Mouse (Mus musculus): Measurements from ENCODE around the gene Cox5a. TPM values are rescaled to one million over a fixed set of nuclear protein-coding genes. Genes with fewer than 3 reads are reported as not detected.
A peak's percentile ranks its signal among the peaks of the same experiment; 100 is the strongest.

The Cox5a gene
- total and polyA plus RNA-seq, 3 experiments = 106 to 455 (median 129) TPM

- DNase-seq (ENCODE audit: low spot score) = no peak
- no peak for TF ChIP-seq POLR2AphosphoS5 (IDR thresholded peaks at IDR 0.05; ENCODE audit: insufficient replicate concordance, low read depth, low read length)
- TF ChIP-seq CTCF (IDR thresholded peaks at IDR 0.05; ENCODE audit: low read depth, low read length) = no peak
- TF ChIP-seq GATA2 (IDR thresholded peaks at IDR 0.05; ENCODE audit: borderline replicate concordance, low read depth, low read length) = no peak
- TF ChIP-seq TAL1 (conservative IDR thresholded peaks at IDR 0.05; ENCODE audit: low read depth, low read length) = no peak
- no peak for TF ChIP-seq GATA1 (IDR thresholded peaks at IDR 0.05; ENCODE audit: borderline replicate concordance, low read length)
- Histone ChIP-seq H3K4me1 (ENCODE audit: insufficient read depth, low read depth, low read length) (peaks cover 48% of the 10 kb centered on the region), H3K36me3 (replicated peaks) (no peaks in the 10 kb centered on the region), H3K27me3 (ENCODE audit: insufficient read depth, low read length) (peaks cover 43% of the 10 kb centered on the region), H3K4me3 (ENCODE audit: low read depth, low read length) (peak overlapping the region; percentile 70; the same call in 1 of the 2 replicates), H3K9me3 (replicated peaks) (peaks cover 8% of the 10 kb centered on the region)
- no peak for ATAC-seq (ENCODE audit: extremely low read depth, insufficient number of reproducible peaks, low FRiP score, poor library complexity, severe bottlenecking)
Measured at GRCm38 (mm10) chr9:57504891-57505290, 16.2 kb upstream of the Cox5a start.

- Histone ChIP-seq H3K4me1 (ENCODE audit: insufficient read depth, low read depth, low read length) (peaks cover 56% of the 10 kb centered on the region), H3K27me3 (ENCODE audit: insufficient read depth, low read length) (peaks cover 37% of the 10 kb centered on the region), H3K9me3 (replicated peaks) (peaks cover 8% of the 10 kb centered on the region), H3K36me3 (replicated peaks) (no peaks in the 10 kb centered on the region), H3K4me3 (ENCODE audit: low read depth, low read length) (peak overlapping the region; percentile 70; the same call in 1 of the 2 replicates)
- DNase-seq (ENCODE audit: low spot score) = peak; percentile 90
- TF ChIP-seq GATA1 (IDR thresholded peaks at IDR 0.05; ENCODE audit: borderline replicate concordance, low read length) = no peak
- TF ChIP-seq TAL1 (conservative IDR thresholded peaks at IDR 0.05; ENCODE audit: low read depth, low read length) = peak; percentile 100
- TF ChIP-seq GATA2 (IDR thresholded peaks at IDR 0.05; ENCODE audit: borderline replicate concordance, low read depth, low read length) = 0 out of 2 replicates have a peak, but pooled peaks have one; percentile 43
- peak; percentile 96 for ATAC-seq (ENCODE audit: extremely low read depth, insufficient number of reproducible peaks, low FRiP score, poor library complexity, severe bottlenecking)
Measured at GRCm38 (mm10) chr9:57505700-57506099, 15.4 kb upstream of the Cox5a start.

- Histone ChIP-seq H3K9me3 (replicated peaks) (no peaks in the 10 kb centered on the region), H3K4me3 (ENCODE audit: low read depth, low read length) (no peak overlapping the region), H3K27me3 (ENCODE audit: insufficient read depth, low read length) (no peaks in the 10 kb centered on the region), H3K4me1 (ENCODE audit: insufficient read depth, low read depth, low read length) (peaks cover 38% of the 10 kb centered on the region), H3K36me3 (replicated peaks) (no peaks in the 10 kb centered on the region)
- TF ChIP-seq TAL1 (conservative IDR thresholded peaks at IDR 0.05; ENCODE audit: low read depth, low read length) = no peak
- TF ChIP-seq POLR2AphosphoS5 (IDR thresholded peaks at IDR 0.05; ENCODE audit: insufficient replicate concordance, low read depth, low read length) = no peak
- TF ChIP-seq GATA2 (IDR thresholded peaks at IDR 0.05; ENCODE audit: borderline replicate concordance, low read depth, low read length) = no peak
- no peak for TF ChIP-seq GATA1 (IDR thresholded peaks at IDR 0.05; ENCODE audit: borderline replicate concordance, low read length)
- no peak for TF ChIP-seq CTCF (IDR thresholded peaks at IDR 0.05; ENCODE audit: low read depth, low read length)
- ATAC-seq (ENCODE audit: extremely low read depth, insufficient number of reproducible peaks, low FRiP score, poor library complexity, severe bottlenecking) (no peak), DNase-seq (ENCODE audit: low spot score) (no peak)
Measured at GRCm38 (mm10) chr9:57510577-57510976, 10.5 kb upstream of the Cox5a start.

- TF ChIP-seq GATA1 (IDR thresholded peaks at IDR 0.05; ENCODE audit: borderline replicate concordance, low read length) (no peak), CTCF (IDR thresholded peaks at IDR 0.05; ENCODE audit: low read depth, low read length) (peak; percentile 74)
- peaks cover 4% of the 10 kb centered on the region; the same call in 1 of the 2 replicates for H3K9me3 ChIP-seq (replicated peaks)
- no peak for ATAC-seq (ENCODE audit: extremely low read depth, insufficient number of reproducible peaks, low FRiP score, poor library complexity, severe bottlenecking)
Measured at GRCm38 (mm10) chr9:57517113-57517512, 4.0 kb upstream of the Cox5a start.

GRCm38 (mm10) chr9:57520375-57521055, 559 bp upstream of the Cox5a start:
- peaks cover 19% of the 10 kb centered on the region for H3K36me3 ChIP-seq (replicated peaks)
- peaks cover 38% of the 10 kb centered on the region for H3K4me1 ChIP-seq (ENCODE audit: insufficient read depth, low read depth, low read length)
- DNase-seq (ENCODE audit: low spot score) (no peak), ATAC-seq (ENCODE audit: extremely low read depth, insufficient number of reproducible peaks, low FRiP score, poor library complexity, severe bottlenecking) (no peak; the same call in 1 of the 2 replicates)
- no peak for TF ChIP-seq CTCF (IDR thresholded peaks at IDR 0.05; ENCODE audit: low read depth, low read length)
- no peak for TF ChIP-seq GATA2 (IDR thresholded peaks at IDR 0.05; ENCODE audit: borderline replicate concordance, low read depth, low read length)
- no peak for TF ChIP-seq GATA1 (IDR thresholded peaks at IDR 0.05; ENCODE audit: borderline replicate concordance, low read length)
- TF ChIP-seq TAL1 (conservative IDR thresholded peaks at IDR 0.05; ENCODE audit: low read depth, low read length) = no peak
- no peak; the same call in 1 of the 2 replicates for TF ChIP-seq POLR2AphosphoS5 (IDR thresholded peaks at IDR 0.05; ENCODE audit: insufficient replicate concordance, low read depth, low read length)
- peak overlapping the region; percentile 97 for H3K4me3 ChIP-seq (ENCODE audit: low read depth, low read length)
- H3K27me3 ChIP-seq (ENCODE audit: insufficient read depth, low read length) = no peaks in the 10 kb centered on the region
- peaks cover 4% of the 10 kb centered on the region; the same call in 1 of the 2 replicates for H3K9me3 ChIP-seq (replicated peaks)

More at GRCm38 (mm10) chr9:57517113-57517512, 4.0 kb upstream of the Cox5a start:
- H3K36me3 ChIP-seq (replicated peaks) = peaks cover 6% of the 10 kb centered on the region
- no peaks in the 10 kb centered on the region for H3K27me3 ChIP-seq (ENCODE audit: insufficient read depth, low read length)
- H3K4me3 ChIP-seq (ENCODE audit: low read depth, low read length) = no peak overlapping the region
- H3K4me1 ChIP-seq (ENCODE audit: insufficient read depth, low read depth, low read length) = peaks cover 14% of the 10 kb centered on the region
- DNase-seq (ENCODE audit: low spot score) = no peak

GRCm38 (mm10) chr9:57522114-57522860, 1.2 kb downstream of the Cox5a start:
- peaks cover 4% of the 10 kb centered on the region; the same call in 1 of the 2 replicates for H3K9me3 ChIP-seq (replicated peaks)
- no peak for DNase-seq (ENCODE audit: low spot score)
- ATAC-seq (ENCODE audit: extremely low read depth, insufficient number of reproducible peaks, low FRiP score, poor library complexity, severe bottlenecking) = no peak
- peak overlapping the region; percentile 97 for H3K4me3 ChIP-seq (ENCODE audit: low read depth, low read length)
- H3K4me1 ChIP-seq (ENCODE audit: insufficient read depth, low read depth, low read length) = peaks cover 44% of the 10 kb centered on the region
- no peak for TF ChIP-seq POLR2AphosphoS5 (IDR thresholded peaks at IDR 0.05; ENCODE audit: insufficient replicate concordance, low read depth, low read length)
- TF ChIP-seq GATA2 (IDR thresholded peaks at IDR 0.05; ENCODE audit: borderline replicate concordance, low read depth, low read length) = no peak
- peaks cover 33% of the 10 kb centered on the region for H3K36me3 ChIP-seq (replicated peaks)
- H3K27me3 ChIP-seq (ENCODE audit: insufficient read depth, low read length) = no peaks in the 10 kb centered on the region
